In genomic region chr15:79931496-79932141, GRCm38 (mm10) we compare ENCODE assay signal across 8 mouse cellular contexts. TPM values are rescaled to one million over a fixed set of nuclear protein-coding genes. Genes with fewer than 3 reads are reported as not detected.
DNase-seq lines count a peak whose midpoint lies in the region; ATAC-seq and TF ChIP-seq lines count a peak whose summit lies in the region.

No protein-coding gene starts in this region.

- H3K36me3 ChIP-seq in CH12.LX (replicated peaks in 1 of 2; ENCODE audit: control insufficient read depth in 1 of 2, insufficient read depth in 1 of 2, low read length in 1 of 2) = peaks cover 10 to 26% of the 10 kb centered on the region in 2 experiments
- H3K36me3 ChIP-seq in heart, embryonic 15.5 days = no peaks in the 10 kb centered on the region

- DNase-seq in CD4-positive helper T cell, adult 2 months (ENCODE audit: low read depth, low spot score) = peak; percentile 78
- DNase-seq in CH12.LX (ENCODE audit: extremely low read depth) = no peak
- DNase-seq in large intestine, adult 2 months (ENCODE audit: low read depth, low spot score) = peak; percentile 48
- peak; percentile 51 to 61 for DNase-seq in natural killer cell, adult 2 months (ENCODE audit: low spot score in 2 of 2)
- DNase-seq in layer of hippocampus, adult 18-20 months (ENCODE audit: low spot score in 2 of 2) = no peak
- DNase-seq in ovary, postnatal 36 days (ENCODE audit: low spot score) = no peak

- no peaks in the 10 kb centered on the region for H3K9me3 ChIP-seq in CH12.LX (replicated peaks; ENCODE audit: low read length)
- no peaks in the 10 kb centered on the region for H3K9me3 ChIP-seq in heart, embryonic 15.5 days (replicated peaks)

- TF ChIP-seq EP300 in CH12.LX (IDR thresholded peaks at IDR 0.05; ENCODE audit: low read length) = no peak

- TF ChIP-seq RAD21 in CH12.LX (IDR thresholded peaks at IDR 0.05; ENCODE audit: low read depth, low read length) = no peak

- no peaks in the 10 kb centered on the region for H3K27me3 ChIP-seq in CH12.LX (replicated peaks)
- peaks cover 54% of the 10 kb centered on the region for H3K27me3 ChIP-seq in heart, embryonic 15.5 days

- no peaks in the 10 kb centered on the region for H3K79me2 ChIP-seq in CH12.LX (replicated peaks; ENCODE audit: control insufficient read depth, extremely low read depth, insufficient read depth, poor library complexity, severe bottlenecking)

- in situ Hi-C loops in CH12.LX (cut with MboI; ENCODE audit: low pct_ligation_motif_present, low pct_unique_long_range_greater_than_20kb, low sequenced_read_pairs) = no loop called here

- H3K4me1 ChIP-seq in CH12.LX (ENCODE audit: control insufficient read depth in 1 of 2, insufficient read depth in 2 of 2) = peaks cover 15 to 68% of the 10 kb centered on the region in 2 experiments
- peaks cover 35% of the 10 kb centered on the region for H3K4me1 ChIP-seq in heart, embryonic 15.5 days (replicated peaks)

- no peak for ATAC-seq in heart, embryonic 15.5 days (replicated peaks; ENCODE audit: insufficient number of reproducible peaks, insufficient read depth, low FRiP score, low read depth)
- no peak for ATAC-seq in granulocyte monocyte progenitor cell, adult 5-6 weeks (replicated peaks; ENCODE audit: poor library complexity, severe bottlenecking)

- WGBS in heart, embryonic 15.5 days = 24% methylated on average over 13 of the region's 13 CpGs
- 25% methylated on average over 13 of the region's 13 CpGs for WGBS in large intestine, adult 2 months

- peak overlapping the region; percentile 67 for H3K9ac ChIP-seq in CH12.LX (ENCODE audit: insufficient read depth, low read depth)
- peak overlapping the region; percentile 54; the same call in 1 of the 2 replicates for H3K9ac ChIP-seq in heart, embryonic 15.5 days

- TF ChIP-seq CTCF in CH12.LX (conservative IDR thresholded peaks at IDR 0.05 in 1 of 2, IDR thresholded peaks at IDR 0.05 in 1 of 2; ENCODE audit: low read depth in 2 of 2, low read length in 2 of 2) = no peak

- H3K27ac ChIP-seq in CH12.LX (ENCODE audit: insufficient read depth, low read depth) = peak overlapping the region; percentile 61; the same call in 1 of the 2 replicates
- H3K27ac ChIP-seq in heart, embryonic 15.5 days = no peak overlapping the region

- no peak for TF ChIP-seq POLR2A in CH12.LX (IDR thresholded peaks at IDR 0.05; ENCODE audit: low read depth, low read length)

- H3K4me2 ChIP-seq in CH12.LX (ENCODE audit: insufficient read depth, low read depth, poor library complexity, severe bottlenecking) = peak overlapping the region; percentile 73
- H3K4me2 ChIP-seq in heart, embryonic 15.5 days = peak overlapping the region; percentile 97

- peak overlapping the region; percentile 66 to 79 (median 72) for H3K4me3 ChIP-seq in CH12.LX (replicated peaks in 1 of 3; ENCODE audit: low read depth in 2 of 3, low read length in 2 of 3, poor library complexity in 1 of 3)
- H3K4me3 ChIP-seq in heart, embryonic 15.5 days = peak overlapping the region; percentile 76

- dilution Hi-C loops in CH12.LX (cut with MboI; ENCODE audit: extremely low pct_ligation_motif_present, extremely low pct_unique_long_range_greater_than_20kb, low sequenced_read_pairs) = no loop called here

TF ChIP-seq in CH12.LX, 34 proteins besides CTCF, POLR2A, EP300 and RAD21:
- TF ChIP-seq MAZ (IDR thresholded peaks at IDR 0.05; ENCODE audit: low read depth, low read length) (no peak), JUN (IDR thresholded peaks at IDR 0.05; ENCODE audit: insufficient read depth, low read depth, low read length) (no peak), MXI1 (IDR thresholded peaks at IDR 0.05; ENCODE audit: low read depth, low read length) (no peak), SIN3A (IDR thresholded peaks at IDR 0.05; ENCODE audit: low read length) (0 out of 2 replicates have a peak, but pooled peaks have one; percentile 6), TCF12 (IDR thresholded peaks at IDR 0.05; ENCODE audit: low read depth, low read length) (no peak), MAX (IDR thresholded peaks at IDR 0.05; ENCODE audit: low read length) (no peak), IRF4 (IDR thresholded peaks at IDR 0.05; ENCODE audit: low read depth, low read length) (no peak), BHLHE40 (IDR thresholded peaks at IDR 0.05; ENCODE audit: low read depth, low read length) (peak; percentile 69), POLR2AphosphoS2 (IDR thresholded peaks at IDR 0.05; ENCODE audit: low read depth, low read length) (no peak), GABPA (IDR thresholded peaks at IDR 0.05; ENCODE audit: insufficient replicate concordance, low read depth, low read length) (no peak), NRF1 (IDR thresholded peaks at IDR 0.05; ENCODE audit: low read depth, low read length) (no peak)

RNA-seq across cellular contexts. Expression of gene Cbx7, which starts 39.3 kb away (rescaled TPM):
- total RNA-seq in CH12.LX (2012; rRNA removed) = 10.0 and 12.1 TPM in 2 replicates
- total RNA-seq in CH12.LX (2014; rRNA removed) = 5.6 and 8.1 TPM in 2 replicates
- polyA plus RNA-seq in CH12.LX (2012; ENCODE audit: insufficient read length, low read depth) = 12.4 and 14.7 TPM in 2 replicates
- 0.63 and 1.9 TPM in 2 replicates for polyA plus RNA-seq in heart, embryonic 15.5 days (2015; fragmentation: Nextera tagmentation; extraction: Ambion mirVana)
- polyA plus RNA-seq in large intestine, adult 2 months (2012; rRNA removed) = 22.1 and 30.5 TPM in 2 replicates
- 10 to 100 TPM; 62.3 to 62.7 TPM for total RNA-seq in layer of hippocampus, adult 18-20 months (2021)
- total RNA-seq in granulocyte monocyte progenitor cell, adult 5-6 weeks (2014; fragmentation: Nextera tagmentation) = 3.4 and 3.7 TPM in 2 replicates
- total RNA-seq in granulocyte monocyte progenitor cell, adult 5-6 weeks (2017) = 0.26 and 1.7 TPM in 2 replicates

RNA-seq across cellular contexts. Expression of gene Apobec3, which starts 40.2 kb away (rescaled TPM):
- 3.9 and 4.7 TPM in 2 replicates for total RNA-seq in CH12.LX (2012; rRNA removed)
- total RNA-seq in CH12.LX (2014; rRNA removed) = 8.7 and 10.4 TPM in 2 replicates
- 94.3 and 98.5 TPM in 2 replicates for polyA plus RNA-seq in CH12.LX (2012; ENCODE audit: insufficient read length, low read depth)
- polyA plus RNA-seq in heart, embryonic 15.5 days (2015; fragmentation: Nextera tagmentation; extraction: Ambion mirVana) = 13.8 and 36.7 TPM in 2 replicates
- 28.3 and 34.3 TPM in 2 replicates for polyA plus RNA-seq in large intestine, adult 2 months (2012; rRNA removed)
- 1 to 10 TPM; 4.3 to 4.4 TPM for total RNA-seq in layer of hippocampus, adult 18-20 months (2021)
- 213 and 215 TPM in 2 replicates for total RNA-seq in granulocyte monocyte progenitor cell, adult 5-6 weeks (2014; fragmentation: Nextera tagmentation)
- 159 and 162 TPM in 2 replicates for total RNA-seq in granulocyte monocyte progenitor cell, adult 5-6 weeks (2017)

Comparison
In these comparisons a context has a peak if more than half of its experiments do, and no peak if none do; other contexts are left out.
1. DNase-seq: peak in CD4-positive helper T cell, adult 2 months (single experiment), large intestine, adult 2 months (single experiment) and natural killer cell, adult 2 months (2 of 2); none in CH12.LX (single experiment), layer of hippocampus, adult 18-20 months (0 of 2) and ovary, postnatal 36 days (single experiment).
2. RNA of gene Cbx7, which starts 39.3 kb away (total RNA-seq): 62.3 to 62.7 TPM in layer of hippocampus, adult 18-20 months; 5.6 to 12.1 TPM in CH12.LX and 0.26 to 3.7 TPM in granulocyte monocyte progenitor cell, adult 5-6 weeks; every median in the first group is over 4 times any median in the second.
3. RNA of gene Apobec3, which starts 40.2 kb away (total RNA-seq): 159 to 215 TPM in granulocyte monocyte progenitor cell, adult 5-6 weeks; 3.9 to 10.4 TPM in CH12.LX and 4.3 to 4.4 TPM in layer of hippocampus, adult 18-20 months; every median in the first group is over 10 times any median in the second.